Mouse (Mus musculus): ENCODE data around the gene Olfr855. TPM values are rescaled to one million over a fixed set of nuclear protein-coding genes. Genes with fewer than 3 reads are reported as not detected.

Gene Olfr855
- not detected in 2 replicates for total RNA-seq (2014; fragmentation: Nextera tagmentation)
- total RNA-seq (2017): 0.05 TPM in 1 of 2 replicates, not detected in the other
- polyA plus RNA-seq (2012): not detected in 2 replicates

GRCm38 (mm10) chr9:19582317-19582716 is at the start of gene Olfr855:
TSS of gene Olfr855 (plus strand) at chr9:19582617.
- Histone ChIP-seq H3K9me3 (replicated peaks) (no peaks in the 10 kb centered on the region), H3K4me1 (ENCODE audit: insufficient read depth, low read depth, low read length) (no peaks in the 10 kb centered on the region), H3K27me3 (ENCODE audit: insufficient read depth, low read length) (no peaks in the 10 kb centered on the region), H3K4me3 (ENCODE audit: low read depth, low read length) (no peak within 1 kb of the TSS), H3K36me3 (replicated peaks) (no peaks in the 10 kb centered on the region)
- ATAC-seq (ENCODE audit: extremely low read depth, insufficient number of reproducible peaks, low FRiP score, poor library complexity, severe bottlenecking): no peak
- no peak for DNase-seq (ENCODE audit: low spot score)
- TF ChIP-seq GATA1 (IDR thresholded peaks at IDR 0.05; ENCODE audit: borderline replicate concordance, low read length) (no peak), TAL1 (conservative IDR thresholded peaks at IDR 0.05; ENCODE audit: low read depth, low read length) (no peak), GATA2 (IDR thresholded peaks at IDR 0.05; ENCODE audit: borderline replicate concordance, low read depth, low read length) (no peak), POLR2AphosphoS5 (IDR thresholded peaks at IDR 0.05; ENCODE audit: insufficient replicate concordance, low read depth, low read length) (no peak), CTCF (IDR thresholded peaks at IDR 0.05; ENCODE audit: low read depth, low read length) (no peak)

GRCm38 (mm10) chr9:19540976-19541375 is 41.4 kb upstream of the Olfr855 start, which contains the start of gene Olfr853:
TSS of gene Olfr853 (minus strand) at chr9:19541076.
- H3K36me3 ChIP-seq (replicated peaks): no peaks in the 10 kb centered on the region
- TF ChIP-seq GATA1 (IDR thresholded peaks at IDR 0.05; ENCODE audit: borderline replicate concordance, low read length) (no peak), GATA2 (IDR thresholded peaks at IDR 0.05; ENCODE audit: borderline replicate concordance, low read depth, low read length) (no peak), CTCF (IDR thresholded peaks at IDR 0.05; ENCODE audit: low read depth, low read length) (no peak), POLR2AphosphoS5 (IDR thresholded peaks at IDR 0.05; ENCODE audit: insufficient replicate concordance, low read depth, low read length) (no peak), TAL1 (conservative IDR thresholded peaks at IDR 0.05; ENCODE audit: low read depth, low read length) (no peak)
- H3K4me3 ChIP-seq (ENCODE audit: low read depth, low read length): no peak within 1 kb of the TSS
- DNase-seq (ENCODE audit: low spot score) (no peak), ATAC-seq (ENCODE audit: extremely low read depth, insufficient number of reproducible peaks, low FRiP score, poor library complexity, severe bottlenecking) (no peak)
- no peaks in the 10 kb centered on the region for H3K27me3 ChIP-seq (ENCODE audit: insufficient read depth, low read length)
- H3K9me3 ChIP-seq (replicated peaks): no peaks in the 10 kb centered on the region
- no peaks in the 10 kb centered on the region for H3K4me1 ChIP-seq (ENCODE audit: insufficient read depth, low read depth, low read length)

- DNase-seq (ENCODE audit: low spot score) (no peak), ATAC-seq (ENCODE audit: extremely low read depth, insufficient number of reproducible peaks, low FRiP score, poor library complexity, severe bottlenecking) (no peak)
- no peaks in the 10 kb centered on the region for H3K36me3 ChIP-seq (replicated peaks)
- no peaks in the 10 kb centered on the region for H3K9me3 ChIP-seq (replicated peaks)
- no peaks in the 10 kb centered on the region for H3K27me3 ChIP-seq (ENCODE audit: insufficient read depth, low read length)
- TF ChIP-seq GATA2 (IDR thresholded peaks at IDR 0.05; ENCODE audit: borderline replicate concordance, low read depth, low read length): no peak
- no peak for TF ChIP-seq CTCF (IDR thresholded peaks at IDR 0.05; ENCODE audit: low read depth, low read length)
- no peak for TF ChIP-seq POLR2AphosphoS5 (IDR thresholded peaks at IDR 0.05; ENCODE audit: insufficient replicate concordance, low read depth, low read length)
- TF ChIP-seq TAL1 (conservative IDR thresholded peaks at IDR 0.05; ENCODE audit: low read depth, low read length): no peak
- TF ChIP-seq GATA1 (IDR thresholded peaks at IDR 0.05; ENCODE audit: borderline replicate concordance, low read length): no peak
- H3K4me3 ChIP-seq (ENCODE audit: low read depth, low read length): no peak within 1 kb of the TSS
- no peaks in the 10 kb centered on the region for H3K4me1 ChIP-seq (ENCODE audit: insufficient read depth, low read depth, low read length)
These were observed 15.1 kb upstream of the Olfr855 start, which contains the start of gene Olfr854 for GRCm38 (mm10) chr9:19567282-19567681. TSS of gene Olfr854 (minus strand) at chr9:19567382.

- H3K4me3 ChIP-seq (ENCODE audit: low read depth, low read length): no peak overlapping the region
- ATAC-seq (ENCODE audit: extremely low read depth, insufficient number of reproducible peaks, low FRiP score, poor library complexity, severe bottlenecking): no peak
- peaks cover 8% of the 10 kb centered on the region for H3K4me1 ChIP-seq (ENCODE audit: insufficient read depth, low read depth, low read length)
- peaks cover 1% of the 10 kb centered on the region; the same call in 1 of the 2 replicates for H3K27me3 ChIP-seq (ENCODE audit: insufficient read depth, low read length)
- no peak for DNase-seq (ENCODE audit: low spot score)
- H3K9me3 ChIP-seq (replicated peaks): no peaks in the 10 kb centered on the region
- peaks cover 19% of the 10 kb centered on the region for H3K36me3 ChIP-seq (replicated peaks)
- no peak for TF ChIP-seq GATA1 (IDR thresholded peaks at IDR 0.05; ENCODE audit: borderline replicate concordance, low read length)
- no peak for TF ChIP-seq CTCF (IDR thresholded peaks at IDR 0.05; ENCODE audit: low read depth, low read length)
- no peak for TF ChIP-seq TAL1 (conservative IDR thresholded peaks at IDR 0.05; ENCODE audit: low read depth, low read length)
- TF ChIP-seq GATA2 (IDR thresholded peaks at IDR 0.05; ENCODE audit: borderline replicate concordance, low read depth, low read length): no peak
- TF ChIP-seq POLR2AphosphoS5 (IDR thresholded peaks at IDR 0.05; ENCODE audit: insufficient replicate concordance, low read depth, low read length): no peak
These were observed 38.9 kb downstream of the Olfr855 start for GRCm38 (mm10) chr9:19621297-19621696.

- H3K4me3 ChIP-seq (ENCODE audit: low read depth, low read length): peak within 1 kb of the TSS; percentile 71
- H3K27me3 ChIP-seq (ENCODE audit: insufficient read depth, low read length): no peaks in the 10 kb centered on the region
- H3K4me1 ChIP-seq (ENCODE audit: insufficient read depth, low read depth, low read length): peaks cover 9% of the 10 kb centered on the region
- ATAC-seq (ENCODE audit: extremely low read depth, insufficient number of reproducible peaks, low FRiP score, poor library complexity, severe bottlenecking) (peak; percentile 90), DNase-seq (ENCODE audit: low spot score) (peak; percentile 44)
- TF ChIP-seq POLR2AphosphoS5 (IDR thresholded peaks at IDR 0.05; ENCODE audit: insufficient replicate concordance, low read depth, low read length): no peak
- H3K9me3 ChIP-seq (replicated peaks): no peaks in the 10 kb centered on the region
- H3K36me3 ChIP-seq (replicated peaks): peaks cover 26% of the 10 kb centered on the region
These were observed 39.7 kb downstream of the Olfr855 start, which contains the start of gene Zfp317 for GRCm38 (mm10) chr9:19621843-19622822. TSS of gene Zfp317 (plus strand) at chr9:19622102.

- H3K9me3 ChIP-seq (replicated peaks): no peaks in the 10 kb centered on the region
- H3K27me3 ChIP-seq (ENCODE audit: insufficient read depth, low read length): no peaks in the 10 kb centered on the region
- no peak for ATAC-seq (ENCODE audit: extremely low read depth, insufficient number of reproducible peaks, low FRiP score, poor library complexity, severe bottlenecking)
- no peak overlapping the region for H3K4me3 ChIP-seq (ENCODE audit: low read depth, low read length)
- no peak for DNase-seq (ENCODE audit: low spot score)
- peaks cover 5% of the 10 kb centered on the region; the same call in 1 of the 2 replicates for H3K4me1 ChIP-seq (ENCODE audit: insufficient read depth, low read depth, low read length)
- peaks cover 47% of the 10 kb centered on the region for H3K36me3 ChIP-seq (replicated peaks)
- TF ChIP-seq TAL1 (conservative IDR thresholded peaks at IDR 0.05; ENCODE audit: low read depth, low read length) (no peak), GATA1 (IDR thresholded peaks at IDR 0.05; ENCODE audit: borderline replicate concordance, low read length) (no peak), POLR2AphosphoS5 (IDR thresholded peaks at IDR 0.05; ENCODE audit: insufficient replicate concordance, low read depth, low read length) (no peak), CTCF (IDR thresholded peaks at IDR 0.05; ENCODE audit: low read depth, low read length) (no peak), GATA2 (IDR thresholded peaks at IDR 0.05; ENCODE audit: borderline replicate concordance, low read depth, low read length) (no peak)
These were observed 47.2 kb downstream of the Olfr855 start for GRCm38 (mm10) chr9:19629574-19629973.

Other genes starting within 250 kb of the Olfr855 start
- gene Olfr845, start 246.2 kb upstream of the Olfr855 start, total RNA-seq (2014; fragmentation: Nextera tagmentation): not detected in 2 replicates
- 0.11 and 0.12 TPM in 2 replicates for gene Olfr845, start 246.2 kb upstream of the Olfr855 start, total RNA-seq (2017)
- gene Olfr845, start 246.2 kb upstream of the Olfr855 start, polyA plus RNA-seq (2012): not detected in 2 replicates
- not detected in 2 replicates for gene Olfr846, start 218.6 kb upstream of the Olfr855 start, total RNA-seq (2014; fragmentation: Nextera tagmentation)
- 0.22 and 0.29 TPM in 2 replicates for gene Olfr846, start 218.6 kb upstream of the Olfr855 start, total RNA-seq (2017)
- gene Olfr846, start 218.6 kb upstream of the Olfr855 start, polyA plus RNA-seq (2012): not detected in 2 replicates
- gene Olfr847, start 203.9 kb upstream of the Olfr855 start, total RNA-seq (2014; fragmentation: Nextera tagmentation): not detected in 2 replicates
- gene Olfr847, start 203.9 kb upstream of the Olfr855 start, total RNA-seq (2017): not detected in 2 replicates
- not detected in 2 replicates for gene Olfr847, start 203.9 kb upstream of the Olfr855 start, polyA plus RNA-seq (2012)
- gene Olfr849, start 142.4 kb upstream of the Olfr855 start, total RNA-seq (2014; fragmentation: Nextera tagmentation): not detected in 2 replicates
- gene Olfr849, start 142.4 kb upstream of the Olfr855 start, total RNA-seq (2017): 0.05 and 0.06 TPM in 2 replicates
- gene Olfr849, start 142.4 kb upstream of the Olfr855 start, polyA plus RNA-seq (2012): not detected in 2 replicates
- not detected in 2 replicates for gene Olfr850, start 104.4 kb upstream of the Olfr855 start, total RNA-seq (2014; fragmentation: Nextera tagmentation)
- gene Olfr850, start 104.4 kb upstream of the Olfr855 start, total RNA-seq (2017): 0.60 TPM in 1 of 2 replicates, not detected in the other
- not detected in 2 replicates for gene Olfr850, start 104.4 kb upstream of the Olfr855 start, polyA plus RNA-seq (2012)
- gene Olfr851, start 89.3 kb upstream of the Olfr855 start, total RNA-seq (2014; fragmentation: Nextera tagmentation): not detected in 2 replicates
- gene Olfr851, start 89.3 kb upstream of the Olfr855 start, total RNA-seq (2017): 0.11 TPM in 1 of 2 replicates, not detected in the other
- not detected in 2 replicates for gene Olfr851, start 89.3 kb upstream of the Olfr855 start, polyA plus RNA-seq (2012)
- not detected in 2 replicates for gene Olfr853, start 41.5 kb upstream of the Olfr855 start, total RNA-seq (2014; fragmentation: Nextera tagmentation)
- gene Olfr853, start 41.5 kb upstream of the Olfr855 start, total RNA-seq (2017): 0.22 TPM in 1 of 2 replicates, not detected in the other
- gene Olfr853, start 41.5 kb upstream of the Olfr855 start, polyA plus RNA-seq (2012): not detected in 2 replicates
- gene Olfr854, start 15.2 kb upstream of the Olfr855 start, total RNA-seq (2014; fragmentation: Nextera tagmentation): not detected in 2 replicates
- 0.49 TPM in 1 of 2 replicates, not detected in the other for gene Olfr854, start 15.2 kb upstream of the Olfr855 start, total RNA-seq (2017)
- gene Olfr854, start 15.2 kb upstream of the Olfr855 start, polyA plus RNA-seq (2012): not detected in 2 replicates
- gene Zfp317, start 39.5 kb downstream of the Olfr855 start, total RNA-seq (2014; fragmentation: Nextera tagmentation): 46.0 and 51.4 TPM in 2 replicates
- 45.9 and 46.5 TPM in 2 replicates for gene Zfp317, start 39.5 kb downstream of the Olfr855 start, total RNA-seq (2017)
- 1.2 and 1.6 TPM in 2 replicates for gene Zfp317, start 39.5 kb downstream of the Olfr855 start, polyA plus RNA-seq (2012)
- gene Olfr857, start 126.8 kb downstream of the Olfr855 start, total RNA-seq (2014; fragmentation: Nextera tagmentation): not detected in 2 replicates
- gene Olfr857, start 126.8 kb downstream of the Olfr855 start, total RNA-seq (2017): 0.52 TPM in 1 of 2 replicates, not detected in the other
- gene Olfr857, start 126.8 kb downstream of the Olfr855 start, polyA plus RNA-seq (2012): not detected in 2 replicates
- gene Olfr58, start 197.7 kb downstream of the Olfr855 start, total RNA-seq (2014; fragmentation: Nextera tagmentation): not detected in 2 replicates
- gene Olfr58, start 197.7 kb downstream of the Olfr855 start, total RNA-seq (2017): 0.06 TPM in 1 of 2 replicates, not detected in the other
- not detected in 2 replicates for gene Olfr58, start 197.7 kb downstream of the Olfr855 start, polyA plus RNA-seq (2012)
- not detected in 2 replicates for gene Olfr859, start 222.3 kb downstream of the Olfr855 start, total RNA-seq (2014; fragmentation: Nextera tagmentation)
- gene Olfr859, start 222.3 kb downstream of the Olfr855 start, total RNA-seq (2017): 0.16 and 0.52 TPM in 2 replicates
- not detected in 2 replicates for gene Olfr859, start 222.3 kb downstream of the Olfr855 start, polyA plus RNA-seq (2012)